Comparison of ENCODE assay signal across 20 mouse cellular contexts in genomic region chr11:119891601-119892215, GRCm38 (mm10). TPM values are rescaled to one million over a fixed set of nuclear protein-coding genes. Genes with fewer than 3 reads are reported as not detected.
DNase-seq lines count a peak whose midpoint lies in the region; ATAC-seq and TF ChIP-seq lines count a peak whose summit lies in the region.
"Had no signal": no experiment of that assay in that cellular context is flagged by ENCODE, and none has a peak within 500 bp of the region (broad histone marks: within the 10 kb centered on the region; RNA-seq: fewer than 3 reads in every experiment).

No protein-coding gene starts in this region.

- peaks cover 3% of the 10 kb centered on the region; the same call in 1 of the 2 replicates for H3K36me3 ChIP-seq in midbrain, embryonic 11.5 days (ENCODE audit: control insufficient read depth, insufficient read depth, low read length)
- peaks cover 64% of the 10 kb centered on the region for H3K36me3 ChIP-seq in midbrain, embryonic 14.5 days (ENCODE audit: control insufficient read depth, insufficient read depth, low read length)
- peaks cover 18% of the 10 kb centered on the region; the same call in 1 of the 2 replicates for H3K36me3 ChIP-seq in lung, postnatal 0 days (ENCODE audit: insufficient read depth, low read length)

- TF ChIP-seq POLR2A in cerebellum, adult 2 months (IDR thresholded peaks at IDR 0.05; ENCODE audit: borderline replicate concordance, insufficient read depth, low read length), result no peak

- H3K27me3 ChIP-seq in midbrain, embryonic 11.5 days (ENCODE audit: control insufficient read depth, insufficient read depth, low read length), result no peaks in the 10 kb centered on the region
- H3K27me3 ChIP-seq in midbrain, embryonic 14.5 days (ENCODE audit: control insufficient read depth, insufficient read depth, low read length), result no peaks in the 10 kb centered on the region
- H3K27me3 ChIP-seq in cerebellum, adult 2 months (ENCODE audit: control insufficient read depth, insufficient read depth, low read length), result no peaks in the 10 kb centered on the region
- no peaks in the 10 kb centered on the region for H3K27me3 ChIP-seq in lung, postnatal 0 days (replicated peaks; ENCODE audit: insufficient read depth, low read length)
- H3K27me3 ChIP-seq: CH12.LX; forebrain, embryonic 13.5 days; hindbrain, embryonic 12.5 days; Patski had no signal

- no peak overlapping the region for H3K4me3 ChIP-seq in midbrain, embryonic 11.5 days (ENCODE audit: low read depth, low read length)
- no peak overlapping the region for H3K4me3 ChIP-seq in midbrain, embryonic 14.5 days (replicated peaks; ENCODE audit: low read depth, low read length)
- H3K4me3 ChIP-seq in cerebellum, adult 2 months (replicated peaks; ENCODE audit: insufficient read depth, low read depth, low read length), result no peak overlapping the region
- no peak overlapping the region for H3K4me3 ChIP-seq in lung, postnatal 0 days (ENCODE audit: low read depth, low read length)
- H3K4me3 ChIP-seq: embryonic facial prominence, embryonic 10.5 days; forebrain, embryonic 13.5 days; hindbrain, embryonic 12.5 days had no signal

- H3K4me2 ChIP-seq in midbrain, embryonic 11.5 days, result no peak overlapping the region
- H3K4me2 ChIP-seq in midbrain, embryonic 14.5 days (ENCODE audit: low read length), result no peak overlapping the region
- no peak overlapping the region for H3K4me2 ChIP-seq in lung, postnatal 0 days (replicated peaks; ENCODE audit: low read depth, low read length)
- H3K4me2 ChIP-seq: forebrain, embryonic 13.5 days; hindbrain, embryonic 12.5 days had no signal

- peak; percentile 17 for DNase-seq in midbrain, embryonic 11.5 days (ENCODE audit: low spot score, missing footprints)
- DNase-seq in midbrain, embryonic 14.5 days, result no peak
- DNase-seq in cerebellum, adult 2 months, result peak; percentile 45 to 72
- DNase-seq in cerebellum, postnatal 10 days, result peak; percentile 62 to 68
- DNase-seq in ovary, postnatal 14 days (ENCODE audit: low spot score), result no peak
- DNase-seq in lung, postnatal 0 days (ENCODE audit: low spot score), result no peak
- DNase-seq: adrenal gland, postnatal 14 days; forebrain, postnatal 0 days; gastrocnemius, postnatal 14 days; heart, postnatal 10 days; heart, postnatal 4 days; kidney, adult 11 months had no signal

- TF ChIP-seq CTCF in cerebellum, adult 2 months (IDR thresholded peaks at IDR 0.05; ENCODE audit: borderline replicate concordance, insufficient read depth, low read depth, low read length), result no peak
- TF ChIP-seq CTCF in lung, postnatal 0 days (IDR thresholded peaks at IDR 0.05), result no peak

- H3K4me1 ChIP-seq in midbrain, embryonic 11.5 days (ENCODE audit: control insufficient read depth, insufficient read depth, low read length), result no peaks in the 10 kb centered on the region
- H3K4me1 ChIP-seq in midbrain, embryonic 14.5 days (ENCODE audit: control insufficient read depth, insufficient read depth, low read length), result no peaks in the 10 kb centered on the region
- peaks cover 23% of the 10 kb centered on the region for H3K4me1 ChIP-seq in cerebellum, adult 2 months (ENCODE audit: control insufficient read depth, insufficient read depth, low read length)
- no peaks in the 10 kb centered on the region for H3K4me1 ChIP-seq in lung, postnatal 0 days (ENCODE audit: insufficient read depth, low read depth, low read length)
- H3K4me1 ChIP-seq: embryonic facial prominence, embryonic 10.5 days had no signal

- H3K27ac ChIP-seq in midbrain, embryonic 11.5 days (ENCODE audit: low read depth, low read length), result no peak overlapping the region
- no peak overlapping the region for H3K27ac ChIP-seq in midbrain, embryonic 14.5 days (replicated peaks; ENCODE audit: low read depth, low read length)
- H3K27ac ChIP-seq in cerebellum, adult 2 months (ENCODE audit: insufficient read depth, low read length), result peak overlapping the region; percentile 61; the same call in 1 of the 2 replicates
- no peak overlapping the region for H3K27ac ChIP-seq in lung, postnatal 0 days (ENCODE audit: low read length)
- H3K27ac ChIP-seq: embryonic facial prominence, embryonic 10.5 days; forebrain, embryonic 13.5 days; hindbrain, embryonic 12.5 days had no signal

- ATAC-seq in midbrain, embryonic 11.5 days (ENCODE audit: low FRiP score), result no peak
- no peak for ATAC-seq in midbrain, embryonic 14.5 days (ENCODE audit: low FRiP score, low TSS enrichment)
- ATAC-seq in inflammation-experienced regulatory T-cells, adult 6 months, result no peak
- no peak for ATAC-seq in lung, postnatal 0 days
- ATAC-seq: activated CD4-positive, CD25-positive, alpha-beta regulatory T cell, adult 4 months; forebrain, embryonic 13.5 days; forebrain, postnatal 0 days; hindbrain, embryonic 16.5 days; Patski had no signal

- H3K9ac ChIP-seq in midbrain, embryonic 11.5 days (ENCODE audit: low read length), result no peak overlapping the region
- H3K9ac ChIP-seq in midbrain, embryonic 14.5 days (replicated peaks; ENCODE audit: low read length), result no peak overlapping the region
- no peak overlapping the region for H3K9ac ChIP-seq in lung, postnatal 0 days (replicated peaks; ENCODE audit: low read depth)
- H3K9ac ChIP-seq: forebrain, embryonic 13.5 days; forebrain, postnatal 0 days; hindbrain, embryonic 12.5 days had no signal

- WGBS in midbrain, embryonic 11.5 days, result 91% methylated on average over 7 of the region's 7 CpGs
- 92% methylated on average over 7 of the region's 7 CpGs for WGBS in midbrain, embryonic 14.5 days
- WGBS in cerebellum, adult 2 months, result 29% methylated on average over 7 of the region's 7 CpGs
- 84% methylated on average over 7 of the region's 7 CpGs for WGBS in lung, postnatal 0 days

- no peaks in the 10 kb centered on the region for H3K9me3 ChIP-seq in midbrain, embryonic 11.5 days (ENCODE audit: control insufficient read depth, low read length)
- no peaks in the 10 kb centered on the region for H3K9me3 ChIP-seq in midbrain, embryonic 14.5 days (ENCODE audit: control insufficient read depth, low read length)
- no peaks in the 10 kb centered on the region for H3K9me3 ChIP-seq in lung, postnatal 0 days (ENCODE audit: low read length)
- H3K9me3 ChIP-seq: embryonic facial prominence, embryonic 10.5 days; forebrain, embryonic 13.5 days; hindbrain, embryonic 12.5 days had no signal

- no peak for TF ChIP-seq EP300 in lung, postnatal 0 days (IDR thresholded peaks at IDR 0.05)

RNA-seq across cellular contexts. Expression of gene Chmp6, which starts 21.5 kb away (rescaled TPM):
- polyA plus RNA-seq in midbrain, embryonic 11.5 days (2014; fragmentation: Nextera tagmentation; extraction: Ambion mirVana), result 85.4 and 91.8 TPM in 2 replicates
- 100 and 104 TPM in 2 replicates for polyA plus RNA-seq in midbrain, embryonic 14.5 days (2014; fragmentation: Nextera tagmentation; extraction: Ambion mirVana)
- 41.9 and 43.9 TPM in 2 replicates for polyA plus RNA-seq in cerebellum, adult 2 months (2012; rRNA removed)
- polyA plus RNA-seq in inflammation-experienced regulatory T-cells, adult 6 months (2017; shearing (Covaris generic)), result 10 to 100 TPM; 43.9 to 55.0 (median 52.0) TPM
- 83.6 and 89.9 TPM in 2 replicates for polyA plus RNA-seq in lung, postnatal 0 days (2015; fragmentation: Nextera tagmentation; extraction: Ambion mirVana)

RNA-seq across cellular contexts. Expression of gene Baiap2, which starts 50.9 kb away (rescaled TPM):
- 9.0 and 9.8 TPM in 2 replicates for polyA plus RNA-seq in midbrain, embryonic 11.5 days (2014; fragmentation: Nextera tagmentation; extraction: Ambion mirVana)
- polyA plus RNA-seq in midbrain, embryonic 14.5 days (2014; fragmentation: Nextera tagmentation; extraction: Ambion mirVana), result 11.0 and 11.2 TPM in 2 replicates
- polyA plus RNA-seq in cerebellum, adult 2 months (2012; rRNA removed), result 116 and 141 TPM in 2 replicates
- polyA plus RNA-seq in inflammation-experienced regulatory T-cells, adult 6 months (2017; shearing (Covaris generic)), result 10 to 100 TPM in 1 of 3 experiments, 1 to 10 TPM in 2; 8.1 to 12.1 (median 9.6) TPM
- polyA plus RNA-seq in lung, postnatal 0 days (2015; fragmentation: Nextera tagmentation; extraction: Ambion mirVana), result 42.9 and 52.6 TPM in 2 replicates

Comparison
In these comparisons a context has a peak if more than half of its experiments do, and no peak if none do; other contexts are left out.
1. DNase-seq: peak in midbrain, embryonic 11.5 days (single experiment), cerebellum, adult 2 months (2 of 2) and cerebellum, postnatal 10 days (2 of 2); none in midbrain, embryonic 14.5 days (single experiment), ovary, postnatal 14 days (single experiment) and lung, postnatal 0 days (single experiment).